Mouse (Mus musculus): Measurements from ENCODE around the gene Rabl6.

The Rabl6 gene

DNA sequence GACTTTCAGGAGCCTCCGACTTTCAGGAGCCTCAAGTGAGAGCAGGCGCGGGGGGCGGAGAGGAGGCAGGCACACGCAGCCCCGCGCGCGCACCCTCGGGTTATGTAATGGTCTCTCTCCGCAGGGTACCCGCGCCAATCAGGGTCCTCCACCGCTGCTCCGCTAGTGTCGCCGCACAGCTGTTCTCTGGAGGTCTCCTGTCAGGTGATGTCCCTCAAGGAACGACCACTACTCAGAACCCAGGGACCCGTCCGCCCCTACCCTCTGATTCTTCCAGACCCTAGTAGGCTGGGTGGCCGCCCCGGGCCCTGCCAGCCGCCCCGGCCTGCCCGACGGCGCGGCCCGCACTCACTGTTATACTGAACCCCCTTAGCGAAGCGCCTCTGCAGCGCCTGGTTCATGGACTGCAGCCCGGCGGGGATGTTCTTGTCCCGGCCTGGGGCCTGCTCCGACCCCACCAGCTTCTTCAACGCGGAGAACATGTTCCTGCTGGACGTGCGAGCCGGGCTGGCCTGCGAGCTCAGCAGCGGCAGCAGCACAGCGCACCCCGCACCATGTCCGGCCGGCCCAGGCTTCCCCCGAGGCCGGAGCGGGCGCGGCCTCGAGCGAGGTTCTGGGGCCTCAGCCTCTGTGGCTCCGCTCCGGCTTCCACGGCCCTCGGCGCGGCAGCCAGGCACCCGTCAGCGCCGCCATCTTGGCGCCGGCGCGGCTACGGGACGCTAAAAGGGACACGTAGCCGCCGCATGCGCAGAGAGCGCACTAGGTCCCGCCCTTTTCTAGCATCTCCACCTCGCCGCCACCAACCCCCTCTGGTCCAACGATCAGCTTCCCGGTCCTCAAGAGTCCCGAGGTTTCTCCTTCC lies at the start of gene Rabl6:
Rabl6 (minus strand) TSS at position 761 of the 862 bp plus-strand sequence.
- peak; percentile 75 for DNase-seq (ENCODE audit: extremely low read depth, low read depth)

DNA sequence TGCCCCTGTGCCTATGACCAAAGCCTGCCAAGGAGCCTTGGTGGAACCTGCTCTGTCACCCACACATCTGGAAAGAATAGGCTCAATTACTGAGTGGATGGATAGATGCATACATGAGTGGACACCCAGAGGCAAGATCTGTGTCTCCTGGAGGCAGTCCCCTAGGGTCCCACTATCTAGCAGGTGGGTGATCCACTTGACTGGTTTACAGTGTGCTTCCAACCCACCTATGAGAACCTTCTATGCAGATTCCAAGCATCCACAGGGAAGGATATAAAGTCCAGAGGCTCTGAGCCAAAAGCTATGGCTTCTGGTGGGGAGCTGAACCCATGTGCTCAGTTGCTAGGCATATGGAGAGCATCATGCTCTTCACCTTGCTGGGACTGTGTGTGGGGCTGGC lies 49.3 kb upstream of the Rabl6 start, which contains the start of gene Lcn5:
Lcn5 (plus strand) TSS at position 301 of the 400 bp plus-strand sequence.
- no peak for DNase-seq (ENCODE audit: extremely low read depth, low read depth)

DNA sequence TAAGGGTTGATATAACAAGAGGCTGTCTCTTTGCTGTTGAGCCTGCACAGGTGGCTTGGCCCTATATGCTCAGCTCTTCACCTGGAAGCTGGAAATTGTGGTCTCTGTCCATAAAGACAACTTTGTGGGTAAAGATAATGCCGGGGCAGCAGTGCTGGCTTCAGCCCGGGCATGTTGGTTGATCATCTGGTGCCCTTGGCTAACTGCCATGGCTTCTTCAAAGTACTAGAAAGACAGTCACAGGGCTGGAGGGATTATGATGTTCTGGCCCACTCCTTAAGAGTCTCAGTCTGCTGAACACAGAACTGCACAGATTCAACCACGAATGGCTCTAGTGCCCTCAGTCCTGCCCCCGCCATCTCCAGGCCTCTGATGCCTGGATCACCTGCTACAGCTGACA lies 48.9 kb upstream of the Rabl6 start:
- no peak for DNase-seq (ENCODE audit: extremely low read depth, low read depth)

DNA sequence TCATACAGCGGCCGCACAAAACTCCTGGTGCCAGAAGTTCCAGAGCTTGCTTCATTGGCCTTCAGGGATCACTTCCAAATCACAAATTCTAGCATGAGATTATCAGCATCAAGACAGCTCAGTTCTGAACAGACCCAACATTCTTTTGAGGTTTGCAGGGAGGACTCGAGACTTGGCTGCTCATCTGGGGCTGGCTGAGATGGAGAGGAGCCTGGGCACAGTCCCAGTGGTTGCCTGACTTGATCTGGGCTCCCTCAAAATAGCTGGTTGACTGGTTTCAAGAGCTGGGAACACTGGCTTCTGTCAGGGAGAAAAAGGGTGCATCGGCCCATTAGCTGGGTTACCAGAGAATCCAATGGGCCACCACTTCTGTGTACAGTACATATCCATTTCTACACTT lies 48.4 kb upstream of the Rabl6 start:
- DNase-seq (ENCODE audit: extremely low read depth, low read depth), result no peak

DNA sequence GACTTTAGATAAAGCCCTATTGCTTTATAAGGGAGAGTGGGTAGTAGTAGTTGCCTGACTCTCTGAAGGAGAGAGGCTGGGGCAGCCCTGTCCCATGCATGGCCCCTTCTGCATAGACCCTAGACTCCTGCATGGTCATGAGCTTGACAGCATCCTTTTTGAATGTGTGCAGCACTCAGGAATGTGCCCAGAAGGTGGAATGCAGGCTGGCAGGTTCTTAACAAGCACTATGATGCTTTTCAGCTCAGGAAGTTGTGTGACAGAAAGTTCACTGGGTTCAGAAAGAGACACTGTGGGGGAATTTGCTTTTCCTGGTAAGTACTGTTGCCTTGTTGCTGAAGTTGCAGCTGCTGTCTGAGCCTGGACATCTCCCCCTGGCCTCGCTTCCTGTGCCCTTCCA lies 46.2 kb upstream of the Rabl6 start:
- DNase-seq (ENCODE audit: extremely low read depth, low read depth), result no peak

DNA sequence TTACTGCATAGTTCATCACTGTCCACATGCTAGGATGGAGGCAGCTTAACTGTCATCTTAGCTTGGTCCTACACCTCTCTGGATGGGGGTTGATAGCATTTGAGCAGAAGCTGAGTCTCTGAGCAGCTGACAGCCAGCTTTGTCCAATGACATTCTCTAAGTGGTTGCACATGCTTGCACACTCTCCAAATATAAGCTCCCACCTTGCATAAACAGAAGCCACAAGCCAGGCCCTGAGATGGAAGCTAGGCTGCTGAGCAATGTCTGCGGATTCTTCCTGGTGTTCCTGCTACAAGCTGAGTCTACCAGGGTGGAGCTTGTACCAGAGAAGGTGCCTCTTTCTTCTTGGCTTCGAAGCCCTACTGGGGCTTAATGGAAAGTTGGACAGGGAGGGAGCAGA lies 44.6 kb upstream of the Rabl6 start, which contains the start of gene Lcn8:
Lcn8 (plus strand) TSS at position 219 of the 400 bp plus-strand sequence.
- no peak for DNase-seq (ENCODE audit: extremely low read depth, low read depth)

DNA sequence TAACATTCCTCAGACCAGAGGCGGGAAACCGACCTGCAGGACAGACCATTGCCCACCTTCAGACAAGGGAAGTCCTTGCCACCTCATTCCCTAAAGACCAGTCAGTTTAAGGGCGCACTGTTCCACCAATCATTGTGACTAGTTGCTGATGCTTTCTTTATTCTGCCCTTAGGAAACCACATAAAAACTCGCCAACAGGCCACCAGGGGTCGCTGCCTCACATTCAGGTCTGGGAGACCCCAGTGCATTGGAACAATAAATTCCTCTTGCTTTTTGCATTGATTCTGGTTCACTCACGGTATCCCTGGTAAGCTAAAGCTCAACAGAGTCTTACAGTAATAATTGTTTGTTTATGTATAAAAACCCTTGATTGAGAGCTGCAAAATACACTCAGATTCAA lies 31.6 kb upstream of the Rabl6 start:
- no peak for DNase-seq (ENCODE audit: extremely low read depth, low read depth)

DNA sequence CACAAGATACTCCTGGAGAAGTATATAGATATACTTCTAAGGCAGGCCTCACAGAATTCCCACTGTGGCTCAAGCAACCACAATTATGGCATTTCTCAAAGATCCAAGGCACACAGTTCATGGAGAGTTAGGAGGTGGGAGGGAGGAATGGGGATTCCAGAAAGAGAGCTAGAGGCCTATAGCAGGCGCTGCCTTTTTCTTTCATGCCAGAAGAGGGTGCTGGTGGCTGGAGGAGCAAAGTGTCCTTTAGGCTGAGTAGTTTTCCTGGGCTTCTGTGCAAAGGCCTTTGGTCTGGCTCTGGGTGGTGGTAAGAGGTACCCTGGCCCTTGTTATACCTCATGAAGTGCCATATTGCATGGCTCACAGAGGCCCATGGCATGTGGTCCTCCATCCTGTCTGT lies 25.7 kb upstream of the Rabl6 start:
- no peak for DNase-seq (ENCODE audit: extremely low read depth, low read depth)

DNA sequence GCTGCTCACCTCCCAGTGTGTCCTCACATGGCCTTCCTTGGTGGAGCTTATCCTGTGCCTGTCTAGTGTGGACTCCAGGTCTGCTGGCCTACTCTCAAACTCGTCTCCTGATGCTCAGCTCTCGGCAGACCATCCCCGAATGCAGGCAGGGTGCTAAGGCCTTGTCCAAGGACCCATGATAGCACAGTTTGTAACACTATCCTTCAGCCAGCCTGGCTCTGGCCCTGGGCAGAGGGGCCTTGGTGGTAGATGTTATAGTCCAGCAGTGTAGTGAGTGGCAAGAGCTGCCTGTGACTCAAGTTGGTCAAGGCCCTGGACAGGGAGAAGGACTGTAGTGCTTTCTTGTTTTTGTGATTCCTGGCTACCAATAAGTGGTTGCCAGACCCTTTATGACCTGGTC lies 25.3 kb upstream of the Rabl6 start:
- DNase-seq (ENCODE audit: extremely low read depth, low read depth), result no peak

DNA sequence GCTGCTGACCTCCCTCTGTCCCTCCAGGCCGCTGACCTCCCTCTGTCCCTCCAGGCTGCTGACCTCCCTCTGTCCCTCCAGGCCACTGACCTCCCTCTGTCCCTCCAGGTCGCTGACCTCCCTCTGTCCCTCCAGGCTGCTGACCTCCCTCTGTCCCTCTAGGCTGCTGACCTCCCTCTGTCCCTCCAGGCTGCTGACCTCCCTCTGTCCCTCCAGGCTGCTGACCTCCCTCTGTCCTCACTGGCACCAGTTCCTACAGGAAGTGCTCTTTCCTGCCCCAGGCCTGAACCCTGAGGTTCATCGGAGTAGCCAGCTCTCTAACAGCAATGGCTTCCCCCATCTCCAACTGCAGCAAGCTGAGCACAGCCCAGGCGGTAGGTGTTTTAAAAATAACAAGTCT lies 20.4 kb upstream of the Rabl6 start:
- no peak for DNase-seq (ENCODE audit: extremely low read depth, low read depth)

DNA sequence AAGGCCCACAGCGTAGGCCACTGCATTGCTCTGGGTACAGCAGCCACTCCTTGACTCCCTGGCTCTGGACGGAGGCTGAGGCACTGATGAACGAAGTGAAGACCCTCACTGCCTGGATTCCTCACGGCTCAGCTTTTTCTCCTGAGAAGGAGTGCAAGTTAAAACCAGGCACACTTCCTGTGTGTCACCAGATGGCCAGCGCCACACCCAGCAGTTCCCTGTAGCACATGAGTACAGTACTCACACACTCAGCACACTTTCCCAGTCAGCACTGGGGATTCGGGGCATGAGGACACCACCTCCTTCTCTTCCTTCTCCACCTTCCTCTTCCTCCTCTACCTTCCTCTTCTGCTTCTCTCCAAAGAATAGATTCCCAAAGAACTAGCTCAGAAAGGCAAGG lies 19.5 kb upstream of the Rabl6 start, which contains the start of gene Fcna:
Fcna (minus strand) TSS at position 220 of the 400 bp plus-strand sequence.
- no peak for DNase-seq (ENCODE audit: extremely low read depth, low read depth)

DNA sequence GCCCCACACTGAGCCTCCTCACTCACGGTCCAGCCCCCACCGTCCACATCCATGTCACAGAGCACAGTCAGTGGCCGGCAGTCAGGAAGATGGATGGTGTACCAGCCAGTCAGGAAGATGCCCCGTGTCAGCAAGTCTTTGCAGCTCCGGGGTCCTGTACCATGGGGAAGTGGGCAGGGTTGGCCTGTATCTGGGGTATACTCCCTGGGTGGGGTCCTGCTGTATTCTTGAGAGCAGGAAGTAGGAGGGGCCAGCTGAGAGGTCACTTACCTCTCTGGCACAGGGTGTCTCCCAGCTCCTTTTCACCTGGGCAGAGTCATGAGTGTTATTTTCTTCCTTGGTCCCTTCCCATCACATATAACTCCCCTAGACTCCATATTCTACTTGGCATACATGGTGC lies 17.7 kb upstream of the Rabl6 start:
- no peak for DNase-seq (ENCODE audit: extremely low read depth, low read depth)

DNA sequence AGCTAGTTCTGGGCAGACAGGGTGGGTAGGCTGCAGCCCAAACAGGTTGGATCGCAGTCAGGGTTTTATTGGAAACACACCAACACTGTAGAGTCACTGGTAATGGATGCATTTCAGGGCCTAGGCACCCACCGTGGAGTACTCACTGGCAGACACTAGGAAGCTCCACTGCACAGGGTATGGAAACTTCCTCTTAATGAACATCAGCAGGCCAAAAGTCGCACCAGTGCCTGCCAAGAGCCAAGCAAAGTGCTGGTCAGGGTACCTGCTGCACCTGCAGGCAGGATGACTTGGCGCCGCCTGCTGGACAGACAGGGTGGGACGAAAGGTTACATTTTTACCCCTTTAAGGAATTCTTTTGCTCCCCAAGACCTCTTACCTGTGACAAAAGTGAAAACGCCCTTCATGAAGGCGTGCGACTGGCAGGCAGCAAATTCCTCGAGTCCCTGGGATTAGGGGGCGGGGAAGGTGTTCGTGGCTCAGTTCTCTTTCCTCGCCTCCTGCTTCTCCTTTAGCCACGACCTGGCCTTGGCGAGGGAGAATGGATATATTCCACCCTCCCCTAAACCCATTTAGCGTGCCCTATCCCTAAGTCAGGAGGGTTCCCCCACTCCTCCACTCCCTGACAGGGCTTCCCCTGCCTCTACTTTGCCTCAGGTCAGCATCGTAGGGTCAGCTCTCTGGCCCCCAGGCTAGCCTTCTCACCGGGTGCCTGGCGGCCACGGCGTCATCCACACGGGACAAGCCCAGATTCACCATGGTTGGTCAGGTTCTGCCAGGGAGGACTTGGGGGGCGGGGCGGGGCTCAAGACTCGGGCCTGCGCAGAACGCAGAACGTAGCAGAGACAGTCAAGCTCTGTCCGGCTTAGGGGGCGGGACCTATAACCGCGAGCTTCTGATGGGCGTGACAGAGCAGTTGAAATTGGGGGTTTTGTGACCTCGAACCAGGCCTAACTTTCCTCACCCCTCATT lies 13.2 kb upstream of the Rabl6 start, which contains the start of gene Tmem141:
Tmem141 (minus strand) TSS at position 777 of the 972 bp plus-strand sequence.
- peak; percentile 65 for DNase-seq (ENCODE audit: extremely low read depth, low read depth)

DNA sequence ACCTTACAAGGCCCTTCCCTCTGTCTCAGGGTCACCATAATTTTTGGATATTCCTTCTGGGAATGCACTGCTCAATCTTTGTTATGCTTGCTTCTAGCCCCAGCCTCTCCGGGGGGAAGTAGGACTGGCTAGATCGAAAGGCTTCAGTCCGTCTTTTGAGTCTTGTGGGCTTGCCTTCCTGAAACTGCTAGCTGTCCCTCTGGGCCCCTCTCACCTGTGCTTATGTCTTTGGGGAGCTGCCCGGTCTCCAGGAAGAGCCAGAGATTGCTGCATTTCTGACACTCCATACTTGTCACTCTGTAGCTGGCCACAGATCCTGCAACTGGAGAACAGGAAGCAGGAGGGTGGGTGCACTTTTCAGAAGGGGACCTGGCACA lies 12.5 kb upstream of the Rabl6 start:
- DNase-seq (ENCODE audit: extremely low read depth, low read depth), result no peak

DNA sequence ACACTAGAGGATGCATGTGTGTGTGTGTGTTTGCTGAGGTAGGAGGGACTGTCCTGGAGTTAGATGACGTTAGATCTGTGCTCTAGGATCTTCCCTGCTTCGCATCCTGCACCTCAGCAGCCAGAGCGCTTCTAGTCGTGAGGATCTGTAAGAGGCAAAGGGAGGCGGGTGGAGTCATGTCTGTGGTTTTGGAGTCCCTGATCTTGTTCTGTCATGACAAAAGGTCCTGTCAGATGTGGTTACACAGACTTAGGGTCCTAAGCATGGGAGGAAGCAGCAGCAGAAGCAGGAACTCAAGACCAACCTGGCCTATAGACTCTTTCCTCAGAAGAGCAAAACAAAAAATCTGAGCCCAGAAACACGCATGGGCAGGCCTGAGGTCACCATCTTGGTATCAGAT lies 12.1 kb upstream of the Rabl6 start:
- peak; percentile 36 for DNase-seq (ENCODE audit: extremely low read depth, low read depth)

DNA sequence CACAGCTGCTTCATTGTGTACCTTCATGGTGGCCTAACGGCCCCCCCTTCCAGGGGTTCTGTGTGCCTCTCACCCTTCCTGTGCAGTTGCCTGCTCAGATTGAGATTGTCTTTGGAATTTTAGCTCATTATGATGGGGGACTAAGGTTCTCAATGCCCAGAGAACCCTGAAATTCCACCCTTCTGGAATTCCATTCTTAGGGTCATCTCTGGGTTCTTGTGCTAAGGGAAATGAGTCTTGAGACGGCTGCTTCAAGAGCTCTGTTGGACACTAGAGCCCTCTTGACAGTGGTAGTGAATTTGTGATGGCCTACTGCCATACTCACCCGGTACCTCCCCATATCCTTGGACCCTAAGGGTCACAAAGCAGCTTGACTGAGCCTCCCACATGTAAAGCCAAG lies 9.3 kb upstream of the Rabl6 start, which contains the start of gene Ccdc183:
Ccdc183 (minus strand) TSS at position 101 of the 400 bp plus-strand sequence.
- no peak for DNase-seq (ENCODE audit: extremely low read depth, low read depth)

DNA sequence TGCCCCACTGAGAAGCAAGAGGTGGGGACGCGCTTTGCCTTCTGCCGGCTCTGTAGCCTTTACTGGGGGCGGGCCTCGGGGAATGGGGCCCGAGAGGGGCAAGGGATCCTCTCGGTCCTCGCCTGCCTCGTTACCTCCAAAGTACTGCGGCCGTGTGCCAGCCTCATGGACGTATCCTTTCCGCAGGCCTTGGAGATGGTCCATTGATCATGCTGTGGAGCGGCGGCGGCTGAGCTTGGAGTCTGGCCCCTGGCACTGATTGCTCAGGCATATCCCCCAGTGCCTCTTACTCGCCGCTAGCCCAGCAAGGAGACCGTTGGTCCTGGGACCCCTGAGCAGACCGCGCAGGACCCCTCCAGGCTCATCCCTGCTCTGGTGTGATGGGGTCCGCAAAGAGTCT lies 8.1 kb upstream of the Rabl6 start:
- no peak for DNase-seq (ENCODE audit: extremely low read depth, low read depth)

DNA sequence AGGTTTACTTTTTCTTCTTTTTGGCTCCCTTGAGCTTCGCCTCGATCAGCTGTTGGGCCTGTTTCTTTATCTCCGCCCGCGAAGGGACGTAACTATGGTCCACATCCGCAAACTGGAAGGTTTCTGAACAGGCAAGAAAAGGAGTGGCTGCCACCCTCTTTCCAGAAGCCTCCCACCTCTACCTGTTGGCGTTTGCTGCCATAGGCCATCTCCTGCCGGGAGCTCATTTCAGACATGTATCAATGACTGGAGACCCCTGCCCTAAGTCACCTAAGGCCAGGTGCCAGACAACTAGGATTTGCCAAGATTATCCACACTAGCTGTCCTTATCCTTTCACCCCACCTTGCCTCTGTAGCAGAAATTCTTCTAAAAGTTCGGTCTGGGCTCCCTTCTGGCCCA lies 350 bp upstream of the Rabl6 start:
- no peak for DNase-seq (ENCODE audit: extremely low read depth, low read depth)

DNA sequence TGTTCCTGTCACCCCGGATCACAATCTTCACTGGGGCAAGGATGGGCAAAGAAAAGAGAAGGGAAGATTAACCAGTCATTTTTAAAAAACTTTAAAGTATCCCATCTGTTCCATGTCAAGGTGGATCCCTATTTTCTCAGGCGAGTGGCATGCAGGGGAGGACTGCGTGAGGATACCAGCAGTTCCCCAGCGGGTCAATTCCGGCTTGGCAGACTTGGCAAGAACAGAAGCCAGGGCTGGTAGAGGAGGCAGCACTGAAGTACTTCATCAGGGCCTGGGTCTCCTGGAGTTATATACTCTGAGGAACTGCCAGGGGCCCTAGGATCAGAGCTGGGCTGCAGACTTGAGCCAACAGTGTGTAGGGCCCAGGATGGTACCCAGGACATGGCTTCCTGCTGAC lies 5.8 kb downstream of the Rabl6 start:
- no peak for DNase-seq (ENCODE audit: extremely low read depth, low read depth)

DNA sequence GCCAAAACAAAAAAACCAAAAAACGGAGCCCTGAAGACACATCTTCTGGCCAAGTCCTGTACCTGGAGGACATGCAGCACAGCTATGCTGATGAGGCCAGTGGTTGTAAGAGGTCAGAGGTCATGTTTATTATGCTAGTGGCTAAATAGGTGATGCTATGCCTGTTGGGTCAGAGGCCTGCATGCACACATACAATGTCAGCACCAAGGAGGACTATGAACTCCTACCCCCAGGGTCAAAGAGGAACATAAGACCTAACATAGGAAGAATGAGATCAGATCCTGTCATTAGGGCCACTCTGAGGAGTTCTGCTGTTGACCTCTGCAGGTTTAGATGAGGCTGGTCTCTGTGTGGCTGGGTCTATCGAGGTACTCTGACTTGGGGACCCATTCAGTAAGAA lies 8.3 kb downstream of the Rabl6 start:
- DNase-seq (ENCODE audit: extremely low read depth, low read depth), result no peak

DNA sequence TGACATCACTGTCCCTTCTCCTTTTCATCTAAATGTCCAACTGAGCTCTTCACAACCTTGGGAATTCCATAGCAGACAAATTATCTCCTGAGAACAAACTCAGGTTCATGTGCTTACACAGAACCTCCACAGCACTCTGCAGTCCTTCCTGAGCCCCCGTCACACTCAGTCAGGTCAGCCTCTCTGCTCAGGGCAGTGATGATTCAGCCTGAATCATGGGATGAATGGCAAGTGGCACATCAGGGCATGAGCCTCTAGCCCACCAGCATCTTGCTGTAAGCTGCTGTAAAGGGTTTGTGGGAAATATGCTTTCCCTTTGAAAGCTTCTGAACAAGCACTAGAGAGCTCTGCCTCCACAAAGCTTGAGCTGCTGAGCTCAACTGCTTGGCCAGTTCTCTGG lies 9.6 kb downstream of the Rabl6 start:
- DNase-seq (ENCODE audit: extremely low read depth, low read depth), result no peak
